In the genomic region with DNA sequence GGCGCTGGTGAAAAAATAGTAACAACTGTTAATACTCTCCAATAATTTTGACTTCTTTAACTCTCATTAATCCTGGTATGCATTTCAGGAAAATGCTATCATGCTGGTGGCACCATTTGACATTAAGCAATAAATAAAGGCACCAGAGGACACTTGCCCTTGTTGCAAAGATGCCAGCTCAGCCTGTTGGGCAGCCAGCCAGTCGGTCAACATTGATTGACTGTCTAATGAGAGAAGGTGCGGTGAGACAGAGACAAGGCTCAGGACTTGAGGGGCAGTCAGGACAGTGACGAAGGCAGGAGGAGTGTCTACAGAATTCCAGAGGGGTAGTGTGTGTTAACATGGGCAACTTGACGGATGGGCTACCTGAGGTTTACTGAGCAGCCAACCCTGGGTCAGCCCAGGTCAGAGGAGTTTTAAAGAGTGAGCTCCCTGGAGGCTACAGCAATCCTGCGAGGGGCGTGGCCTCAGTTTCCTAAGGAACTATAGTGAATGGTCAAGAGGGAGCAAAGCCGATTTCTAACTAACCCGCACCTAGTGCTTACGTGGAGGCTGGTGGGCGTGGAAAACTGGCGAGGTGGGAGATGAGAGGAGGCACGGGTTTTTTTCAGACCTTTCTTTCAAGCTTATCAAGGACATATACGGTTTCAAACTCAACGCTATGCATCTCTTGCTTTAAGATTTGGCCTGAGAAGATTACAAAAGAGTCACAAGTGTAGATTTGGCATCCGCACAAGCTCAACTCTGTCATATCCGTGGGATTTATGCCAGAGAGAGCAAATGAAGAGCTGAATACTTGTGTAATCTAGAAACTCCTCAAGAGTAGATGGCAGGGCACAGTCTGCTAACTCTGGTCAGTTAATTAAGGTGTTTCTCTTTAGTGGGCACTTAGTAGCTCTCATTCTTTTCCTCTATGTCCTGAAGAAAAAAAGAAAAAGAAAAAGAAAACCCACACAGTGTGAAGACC, we compare ENCODE assay signal across 11 mouse cellular contexts.
DNase-seq lines count a peak whose midpoint lies in the region; ATAC-seq lines count a peak whose summit lies in the region.
"Had no signal": no experiment of that assay in that cellular context is flagged by ENCODE, and none has a peak within 500 bp of the region (broad histone marks: within the 10 kb centered on the region; RNA-seq: fewer than 3 reads in every experiment).

No protein-coding gene starts in this region.

- ATAC-seq in limb, embryonic 15.5 days (ENCODE audit: insufficient number of reproducible peaks, low FRiP score, low TSS enrichment, low read depth), result 0 out of 2 replicates have a peak, but pooled peaks have one; percentile 19
- ATAC-seq in erythroblast, adult 5-6 weeks (replicated peaks; ENCODE audit: low FRiP score, poor library complexity, severe bottlenecking), result no peak

- 40% methylated on average over 17 of the region's 17 CpGs for WGBS in limb, embryonic 15.5 days
- 42% methylated on average over 17 of the region's 17 CpGs for WGBS in limb, embryonic 10.5 days
- WGBS in midbrain, embryonic 10.5 days, result 40% methylated on average over 17 of the region's 17 CpGs

- no peak overlapping the region for H3K4me2 ChIP-seq in limb, embryonic 15.5 days
- H3K4me2 ChIP-seq: embryonic facial prominence, embryonic 12.5 days; hindbrain, embryonic 15.5 days; neural tube, embryonic 13.5 days had no signal

- no peak overlapping the region for H3K9ac ChIP-seq in limb, embryonic 15.5 days
- H3K9ac ChIP-seq: embryonic facial prominence, embryonic 12.5 days; hindbrain, embryonic 15.5 days; neural tube, embryonic 13.5 days had no signal

- H3K4me1 ChIP-seq in limb, embryonic 15.5 days, result no peaks in the 10 kb centered on the region
- peaks cover 9% of the 10 kb centered on the region for H3K4me1 ChIP-seq in limb, embryonic 10.5 days
- no peaks in the 10 kb centered on the region for H3K4me1 ChIP-seq in midbrain, embryonic 10.5 days
- H3K4me1 ChIP-seq: embryonic facial prominence, embryonic 12.5 days; hindbrain, embryonic 15.5 days; neural tube, embryonic 13.5 days had no signal

- H3K27me3 ChIP-seq in limb, embryonic 15.5 days, result no peaks in the 10 kb centered on the region
- H3K27me3 ChIP-seq in limb, embryonic 10.5 days (ENCODE audit: low read depth, poor library complexity, severe bottlenecking), result no peaks in the 10 kb centered on the region
- no peaks in the 10 kb centered on the region for H3K27me3 ChIP-seq in midbrain, embryonic 10.5 days (ENCODE audit: low read depth, poor library complexity, severe bottlenecking)
- H3K27me3 ChIP-seq: embryonic facial prominence, embryonic 12.5 days; hindbrain, embryonic 15.5 days; neural tube, embryonic 13.5 days had no signal

- H3K4me3 ChIP-seq in limb, embryonic 15.5 days, result no peak overlapping the region
- no peak overlapping the region for H3K4me3 ChIP-seq in limb, embryonic 10.5 days
- H3K4me3 ChIP-seq in midbrain, embryonic 10.5 days, result no peak overlapping the region
- H3K4me3 ChIP-seq: embryonic facial prominence, embryonic 12.5 days; hindbrain, embryonic 15.5 days; neural tube, embryonic 13.5 days had no signal

- no peak overlapping the region for H3K27ac ChIP-seq in limb, embryonic 15.5 days
- H3K27ac ChIP-seq in limb, embryonic 10.5 days, result no peak overlapping the region
- no peak overlapping the region for H3K27ac ChIP-seq in midbrain, embryonic 10.5 days (replicated peaks)
- H3K27ac ChIP-seq: embryonic facial prominence, embryonic 12.5 days; hindbrain, embryonic 15.5 days; neural tube, embryonic 13.5 days had no signal

- H3K36me3 ChIP-seq in limb, embryonic 15.5 days, result no peaks in the 10 kb centered on the region
- H3K36me3 ChIP-seq in limb, embryonic 10.5 days, result no peaks in the 10 kb centered on the region
- H3K36me3 ChIP-seq in midbrain, embryonic 10.5 days, result no peaks in the 10 kb centered on the region
- H3K36me3 ChIP-seq: embryonic facial prominence, embryonic 12.5 days; hindbrain, embryonic 15.5 days; neural tube, embryonic 13.5 days had no signal

- no peak for DNase-seq in limb, embryonic 10.5 days (ENCODE audit: low spot score)
- DNase-seq in adrenal gland, adult 18-20 months (ENCODE audit: low spot score in 2 of 2), result peak; percentile 63 to 73
- DNase-seq in heart, postnatal 4 days, result peak; percentile 50
- DNase-seq in lung, postnatal 36 days, result peak; percentile 79
- DNase-seq in left cerebral cortex, adult 11 months (ENCODE audit: low spot score), result no peak
- DNase-seq in midbrain, embryonic 10.5 days (ENCODE audit: low spot score), result no peak

- no peaks in the 10 kb centered on the region for H3K9me3 ChIP-seq in limb, embryonic 15.5 days
- no peaks in the 10 kb centered on the region for H3K9me3 ChIP-seq in limb, embryonic 10.5 days (replicated peaks)
- no peaks in the 10 kb centered on the region for H3K9me3 ChIP-seq in midbrain, embryonic 10.5 days (replicated peaks)
- H3K9me3 ChIP-seq: embryonic facial prominence, embryonic 12.5 days; hindbrain, embryonic 15.5 days; neural tube, embryonic 13.5 days had no signal

Comparison
In these comparisons a context has a peak if more than half of its experiments do, and no peak if none do; other contexts are left out.
1. DNase-seq: peak in adrenal gland, adult 18-20 months (2 of 2), heart, postnatal 4 days (single experiment) and lung, postnatal 36 days (single experiment); none in limb, embryonic 10.5 days (single experiment), left cerebral cortex, adult 11 months (single experiment) and midbrain, embryonic 10.5 days (single experiment).